Mouse (Mus musculus): ENCODE results near the gene AC134908.4.

The AC134908.4 gene

DNA sequence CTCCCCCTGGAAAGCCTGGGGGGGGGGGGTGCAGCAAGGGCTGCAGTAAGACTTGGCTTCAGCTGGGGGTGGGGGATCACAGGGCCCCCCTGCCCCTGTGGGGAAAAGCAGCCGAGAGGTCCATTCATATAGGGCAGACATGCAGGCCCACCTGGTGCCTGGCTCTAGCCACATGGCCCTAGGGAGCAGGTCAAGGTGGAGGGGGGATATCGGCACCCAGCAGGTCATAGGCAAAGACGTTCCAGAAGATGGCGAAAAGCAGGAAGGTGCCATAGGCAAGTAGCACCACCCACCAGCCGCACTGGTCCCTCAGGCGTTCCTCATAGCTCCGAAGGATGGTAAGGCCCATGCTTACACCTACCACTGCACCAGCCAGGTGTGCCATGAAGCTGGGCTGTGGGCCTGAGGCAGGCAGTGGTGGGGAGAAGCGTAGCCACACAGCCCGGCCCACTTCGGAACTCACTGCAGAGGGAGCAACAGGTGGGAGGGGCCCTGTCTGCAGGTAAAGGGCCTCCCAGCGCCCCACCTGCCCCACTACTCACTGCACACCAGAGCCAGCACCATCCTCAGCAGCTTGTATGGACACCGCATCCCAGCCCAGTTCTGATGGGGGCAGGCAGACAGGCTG is 39.2 kb upstream of the AC134908.4 start:
- TF ChIP-seq GATA4 (IDR thresholded peaks at IDR 0.05; ENCODE audit: insufficient replicate concordance, low read length): no peak

DNA sequence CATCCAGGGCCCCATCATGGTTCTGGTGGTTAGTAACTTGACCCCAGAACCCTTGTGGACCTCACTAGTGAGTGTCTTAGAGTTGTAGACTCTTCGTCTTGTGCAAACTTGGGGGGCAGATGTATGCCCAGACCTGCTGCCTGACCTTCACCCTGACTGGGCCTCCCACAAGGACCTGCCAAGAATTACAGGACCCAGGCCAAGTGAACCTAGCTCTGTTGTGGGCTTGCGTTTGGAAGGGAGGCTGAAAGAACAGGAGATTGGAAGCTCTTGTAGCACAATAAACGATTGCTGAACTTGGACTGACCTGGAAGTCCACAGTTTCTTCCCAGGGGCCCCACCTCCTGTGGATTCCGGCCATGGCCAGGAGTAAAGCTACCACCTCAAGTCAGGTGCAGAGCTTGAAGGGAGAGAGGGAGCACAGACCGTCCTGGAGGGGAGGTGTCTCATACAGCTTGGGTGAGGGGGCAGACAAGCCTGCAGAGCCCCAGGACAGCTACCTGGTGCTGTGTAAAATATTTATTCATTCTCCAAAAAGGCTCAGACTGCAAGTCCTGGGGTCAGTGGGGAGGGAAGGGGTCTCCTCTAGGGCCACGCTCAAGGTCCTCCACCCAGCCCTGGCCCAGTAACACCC is 38.6 kb upstream of the AC134908.4 start:
- no peak for TF ChIP-seq GATA4 (IDR thresholded peaks at IDR 0.05; ENCODE audit: insufficient replicate concordance, low read length)

GRCm38 (mm10) chr17:25833291-25833663 is 37.8 kb upstream of the AC134908.4 start, which contains the start of gene Stub1:
Gene Stub1, minus strand, starts transcription at chr17:25833404.
- TF ChIP-seq GATA4 (IDR thresholded peaks at IDR 0.05; ENCODE audit: insufficient replicate concordance, low read length): no peak

GRCm38 (mm10) chr17:25832436-25833290 is 37.2 kb upstream of the AC134908.4 start:
- peak; percentile 28; the same call in 1 of the 2 replicates for TF ChIP-seq GATA4 (IDR thresholded peaks at IDR 0.05; ENCODE audit: insufficient replicate concordance, low read length)

- TF ChIP-seq GATA4 (IDR thresholded peaks at IDR 0.05; ENCODE audit: insufficient replicate concordance, low read length): no peak
These were observed 36.2 kb upstream of the AC134908.4 start for GRCm38 (mm10) chr17:25831451-25832281.

DNA sequence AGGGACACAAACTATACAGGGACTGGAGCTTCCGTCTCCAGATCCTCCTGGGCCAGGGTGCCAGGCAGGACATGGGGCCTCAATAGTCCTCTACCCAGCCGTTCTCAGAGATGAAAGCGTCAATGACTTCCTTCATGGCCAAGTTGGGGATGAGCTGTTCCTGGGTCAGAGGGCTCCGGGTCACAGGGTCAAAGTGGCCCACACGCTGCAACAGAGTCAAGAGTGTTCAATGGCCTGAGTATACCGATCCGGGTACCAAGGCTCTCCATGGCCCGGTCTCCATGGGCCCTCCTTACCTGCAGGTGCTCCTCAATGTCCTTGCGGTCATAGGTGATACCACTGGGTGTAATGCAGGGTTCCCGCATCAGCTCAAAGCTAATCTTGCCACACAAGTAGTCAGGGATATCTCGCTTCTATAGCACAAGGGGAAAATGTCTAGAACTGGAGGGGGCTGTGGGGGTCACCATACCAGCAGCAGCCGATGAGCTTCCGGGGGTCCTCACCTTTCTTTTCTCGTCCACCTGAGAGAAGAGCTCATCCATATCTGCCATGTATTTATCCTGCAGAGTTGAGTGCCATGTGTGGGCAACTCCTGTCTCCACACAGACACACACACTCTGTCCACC is 35.5 kb upstream of the AC134908.4 start:
- no peak for TF ChIP-seq GATA4 (IDR thresholded peaks at IDR 0.05; ENCODE audit: insufficient replicate concordance, low read length)

DNA sequence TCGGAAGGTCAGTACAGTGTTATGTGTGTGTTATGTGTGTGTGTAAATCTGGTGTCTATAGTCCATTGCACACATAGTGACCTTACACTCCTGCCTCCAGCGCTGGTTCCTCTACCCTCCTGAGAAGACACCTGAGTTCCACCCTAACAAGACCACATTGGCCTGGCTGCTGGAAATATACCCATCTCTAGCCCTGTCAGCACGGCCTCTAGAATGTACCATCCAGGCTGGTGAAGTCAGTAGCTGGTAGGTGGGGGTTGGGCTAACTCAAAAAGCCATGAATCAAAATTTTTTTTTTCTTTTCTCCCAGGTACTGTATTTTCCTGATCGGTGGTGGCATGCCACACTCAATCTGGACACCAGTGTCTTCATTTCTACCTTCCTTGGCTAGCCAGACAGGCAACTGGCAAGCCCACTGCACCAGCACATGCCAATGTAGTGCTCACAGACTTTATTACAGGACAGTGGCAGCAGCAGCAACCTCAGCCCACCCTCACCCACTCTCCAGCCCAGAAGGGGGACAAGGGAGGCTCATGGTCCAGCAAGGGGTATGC is 34.8 kb upstream of the AC134908.4 start:
- no peak for TF ChIP-seq GATA4 (IDR thresholded peaks at IDR 0.05; ENCODE audit: insufficient replicate concordance, low read length)

GRCm38 (mm10) chr17:25829558-25830017 is 34.1 kb upstream of the AC134908.4 start:
- TF ChIP-seq GATA4 (IDR thresholded peaks at IDR 0.05; ENCODE audit: insufficient replicate concordance, low read length): no peak

DNA sequence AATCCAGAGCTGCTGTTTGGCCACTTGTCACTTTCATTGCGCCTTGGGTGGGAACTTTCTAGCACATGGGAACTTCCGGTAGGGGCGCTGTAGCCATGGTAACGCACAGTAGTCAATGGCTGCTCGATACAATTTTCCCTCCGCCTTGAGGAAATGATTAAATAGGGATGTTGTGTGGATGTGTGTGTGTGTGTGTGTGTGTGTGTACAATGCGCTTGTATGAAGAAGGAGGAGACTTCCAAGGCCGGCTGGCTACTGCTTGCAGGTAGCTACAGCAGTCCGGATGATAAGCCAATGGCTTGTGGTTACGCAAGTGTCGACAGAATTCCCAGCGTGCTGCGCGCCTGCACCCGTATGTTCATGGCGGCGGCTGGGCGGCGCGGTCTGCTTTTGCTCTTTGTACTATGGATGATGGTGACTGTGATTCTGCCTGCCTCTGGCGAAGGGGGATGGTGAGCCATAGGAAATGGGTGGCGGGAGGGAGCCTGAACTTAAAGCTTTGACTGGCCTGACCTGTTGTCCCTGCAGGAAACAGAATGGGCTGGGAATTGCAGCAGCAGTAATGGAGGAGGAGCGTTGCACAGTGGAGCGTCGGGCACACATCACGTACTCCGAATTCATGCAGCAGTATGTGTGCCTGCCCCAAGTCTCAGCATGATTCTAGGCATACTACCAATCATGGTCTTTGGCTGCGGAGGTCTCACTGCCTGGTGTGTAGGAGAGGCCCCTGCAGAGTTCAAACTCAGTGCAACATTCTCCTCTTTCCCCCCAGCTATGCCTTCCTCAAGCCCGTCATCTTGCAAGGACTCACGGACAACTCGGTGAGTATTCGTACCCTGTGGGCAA is 33.5 kb upstream of the AC134908.4 start, which contains the start of gene Jmjd8:
Gene Jmjd8 (plus strand): TSS at position 156 of the 846 bp plus-strand sequence.
- peak; percentile 79; the same call in 1 of the 2 replicates for TF ChIP-seq GATA4 (IDR thresholded peaks at IDR 0.05; ENCODE audit: insufficient replicate concordance, low read length)

GRCm38 (mm10) chr17:25828223-25828594 is 32.8 kb upstream of the AC134908.4 start:
- TF ChIP-seq GATA4 (IDR thresholded peaks at IDR 0.05; ENCODE audit: insufficient replicate concordance, low read length): no peak

GRCm38 (mm10) chr17:25827546-25828222 is 32.2 kb upstream of the AC134908.4 start:
- TF ChIP-seq GATA4 (IDR thresholded peaks at IDR 0.05; ENCODE audit: insufficient replicate concordance, low read length): no peak

- TF ChIP-seq GATA4 (IDR thresholded peaks at IDR 0.05; ENCODE audit: insufficient replicate concordance, low read length): no peak
These were observed 31.6 kb upstream of the AC134908.4 start for GRCm38 (mm10) chr17:25827011-25827410.

Data from liver, adult (tissue).